Mouse (Mus musculus): ENCODE data around the gene Wdr19. TPM values are rescaled to one million over a fixed set of nuclear protein-coding genes. Genes with fewer than 3 reads are reported as not detected.

Wdr19 gene
- polyA plus RNA-seq, 1 experiment from 2014 or later: 10.8 TPM

DNA sequence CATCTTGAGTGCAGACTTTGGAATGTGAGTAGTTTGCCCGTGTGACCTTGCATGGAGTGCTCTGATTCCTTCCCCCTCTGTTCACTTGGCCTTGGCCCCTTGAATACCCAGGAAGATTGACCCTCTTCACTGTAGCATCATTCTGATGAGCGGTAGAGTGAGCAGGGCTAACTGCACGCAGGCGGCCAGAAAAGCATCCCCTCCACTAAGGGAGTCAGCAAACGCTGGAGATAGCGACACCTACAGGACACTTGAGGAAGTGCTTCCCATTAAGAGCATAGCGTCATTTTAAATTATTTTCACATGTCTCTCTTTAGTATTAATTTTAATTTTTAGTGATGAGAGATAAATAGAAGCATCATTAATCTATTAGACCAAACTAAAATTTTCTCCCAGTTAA is 13.8 kb downstream of the Wdr19 start:
- Histone ChIP-seq H3K9ac (no peak overlapping the region), H3K27me3 (no peaks in the 10 kb centered on the region), H3K36me3 (peaks cover 2% of the 10 kb centered on the region; the same call in 1 of the 2 replicates), H3K27ac (no peak overlapping the region), H3K4me3 (no peak overlapping the region), H3K4me2 (no peak overlapping the region), H3K9me3 (no peaks in the 10 kb centered on the region), H3K4me1 (no peaks in the 10 kb centered on the region)
- ATAC-seq (ENCODE audit: insufficient number of reproducible peaks, insufficient read depth, low FRiP score, low TSS enrichment, low read depth): no peak
- 18% methylated on average over 7 of the region's 7 CpGs for WGBS

DNA sequence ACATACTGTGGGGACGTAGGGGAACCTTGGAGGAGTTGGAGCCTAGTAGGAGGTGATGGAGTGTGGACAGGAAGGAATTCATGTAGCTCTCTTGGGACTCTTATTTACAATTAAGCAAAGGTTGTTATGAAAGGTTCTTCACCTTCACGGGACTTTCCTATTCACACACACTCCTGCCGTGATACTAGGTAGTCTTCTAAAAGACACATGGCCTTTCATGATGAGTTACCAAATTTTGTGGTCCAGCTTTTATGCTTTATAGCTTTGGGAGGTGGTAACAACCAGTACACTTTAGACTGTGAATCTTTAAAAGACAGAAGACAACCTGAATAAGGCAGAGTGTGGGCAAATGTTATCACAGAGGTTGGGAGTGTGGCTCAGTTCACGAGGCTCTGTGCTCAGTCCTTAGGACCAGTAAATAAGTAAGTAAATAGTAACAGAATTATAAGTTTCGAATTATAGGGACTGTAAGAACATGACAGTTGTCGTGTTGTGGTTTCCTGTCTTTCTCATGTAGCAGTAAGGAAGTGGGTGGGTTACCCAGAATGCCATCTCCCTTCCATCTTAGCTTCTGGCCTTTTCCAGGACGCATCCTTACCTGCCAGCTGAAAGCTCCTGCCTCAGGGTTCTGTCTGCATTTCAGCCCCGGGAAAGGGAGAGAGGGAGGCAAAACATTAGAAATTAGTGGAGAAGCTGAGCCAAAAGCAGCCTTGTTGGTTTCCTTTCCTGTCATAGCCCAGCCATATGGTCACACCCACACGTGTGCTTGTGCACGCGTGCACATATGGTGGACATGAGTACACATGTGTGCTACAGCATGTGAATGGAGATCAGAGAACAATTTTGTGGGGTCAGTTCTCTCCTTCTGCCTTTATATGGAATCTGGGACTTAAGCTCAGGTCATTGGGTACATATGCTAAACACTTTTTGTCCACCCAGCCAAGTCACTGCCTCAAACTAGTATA is 18.1 kb downstream of the Wdr19 start:
- WGBS: 85% methylated on average over 11 of the region's 11 CpGs
- Histone ChIP-seq H3K27me3 (no peaks in the 10 kb centered on the region), H3K9me3 (no peaks in the 10 kb centered on the region), H3K4me3 (no peak overlapping the region), H3K4me2 (no peak overlapping the region), H3K9ac (no peak overlapping the region), H3K36me3 (peaks cover 9% of the 10 kb centered on the region; the same call in 1 of the 2 replicates), H3K4me1 (no peaks in the 10 kb centered on the region), H3K27ac (no peak overlapping the region)
- no peak for ATAC-seq (ENCODE audit: insufficient number of reproducible peaks, insufficient read depth, low FRiP score, low TSS enrichment, low read depth)

DNA sequence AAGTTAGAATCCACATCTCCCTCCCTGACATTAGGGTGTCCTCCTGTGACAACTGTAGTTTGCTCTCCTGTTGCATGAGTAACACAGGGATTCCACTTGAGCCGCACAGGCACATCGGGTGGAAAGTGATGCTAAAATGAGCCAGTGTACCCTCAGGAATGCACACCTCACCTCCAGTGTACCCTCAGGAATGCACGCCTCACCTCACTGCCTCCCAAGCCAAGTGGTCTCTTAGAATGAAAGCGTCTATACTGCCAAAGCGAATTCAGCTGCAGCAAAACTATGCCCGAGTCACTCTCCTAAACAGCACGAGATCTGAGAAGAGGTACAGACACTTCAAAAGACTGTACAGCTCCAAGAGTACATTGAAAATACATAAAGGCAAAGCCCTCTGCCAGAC is 21.5 kb downstream of the Wdr19 start:
- H3K9me3 ChIP-seq: no peaks in the 10 kb centered on the region
- ATAC-seq (ENCODE audit: insufficient number of reproducible peaks, insufficient read depth, low FRiP score, low TSS enrichment, low read depth): no peak
- H3K9ac ChIP-seq: no peak overlapping the region
- H3K36me3 ChIP-seq: peaks cover 20% of the 10 kb centered on the region
- no peak overlapping the region for H3K4me3 ChIP-seq
- no peak overlapping the region for H3K4me2 ChIP-seq
- H3K4me1 ChIP-seq: no peaks in the 10 kb centered on the region
- H3K27ac ChIP-seq: no peak overlapping the region
- H3K27me3 ChIP-seq: no peaks in the 10 kb centered on the region
- 77% methylated on average over 7 of the region's 7 CpGs for WGBS

DNA sequence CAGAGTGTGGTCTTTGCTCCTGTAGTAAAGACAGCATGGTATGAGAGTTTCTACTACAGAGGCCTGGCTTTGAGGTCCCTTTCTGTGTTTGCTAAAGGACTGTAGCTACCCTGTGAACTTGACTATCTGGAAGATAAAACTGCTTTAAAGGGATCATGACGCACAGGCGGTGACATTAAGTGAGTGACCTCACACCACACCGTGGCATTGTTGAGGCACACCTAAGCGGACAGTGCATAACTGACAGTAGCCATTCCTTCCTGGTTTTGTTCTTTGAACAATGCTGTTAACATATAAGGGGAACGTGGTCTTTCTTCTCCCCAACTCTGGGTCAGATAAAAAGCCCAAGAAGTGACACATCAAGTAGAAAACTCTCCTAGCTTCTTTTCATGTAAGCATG is 24.6 kb downstream of the Wdr19 start:
- no peak overlapping the region for H3K27ac ChIP-seq
- no peak overlapping the region for H3K9ac ChIP-seq
- H3K27me3 ChIP-seq: no peaks in the 10 kb centered on the region
- H3K36me3 ChIP-seq: peaks cover 42% of the 10 kb centered on the region
- ATAC-seq (ENCODE audit: insufficient number of reproducible peaks, insufficient read depth, low FRiP score, low TSS enrichment, low read depth): no peak
- no peaks in the 10 kb centered on the region for H3K9me3 ChIP-seq
- no peak overlapping the region for H3K4me2 ChIP-seq
- H3K4me1 ChIP-seq: no peaks in the 10 kb centered on the region
- 87% methylated on average over 5 of the region's 5 CpGs for WGBS
- H3K4me3 ChIP-seq: no peak overlapping the region

DNA sequence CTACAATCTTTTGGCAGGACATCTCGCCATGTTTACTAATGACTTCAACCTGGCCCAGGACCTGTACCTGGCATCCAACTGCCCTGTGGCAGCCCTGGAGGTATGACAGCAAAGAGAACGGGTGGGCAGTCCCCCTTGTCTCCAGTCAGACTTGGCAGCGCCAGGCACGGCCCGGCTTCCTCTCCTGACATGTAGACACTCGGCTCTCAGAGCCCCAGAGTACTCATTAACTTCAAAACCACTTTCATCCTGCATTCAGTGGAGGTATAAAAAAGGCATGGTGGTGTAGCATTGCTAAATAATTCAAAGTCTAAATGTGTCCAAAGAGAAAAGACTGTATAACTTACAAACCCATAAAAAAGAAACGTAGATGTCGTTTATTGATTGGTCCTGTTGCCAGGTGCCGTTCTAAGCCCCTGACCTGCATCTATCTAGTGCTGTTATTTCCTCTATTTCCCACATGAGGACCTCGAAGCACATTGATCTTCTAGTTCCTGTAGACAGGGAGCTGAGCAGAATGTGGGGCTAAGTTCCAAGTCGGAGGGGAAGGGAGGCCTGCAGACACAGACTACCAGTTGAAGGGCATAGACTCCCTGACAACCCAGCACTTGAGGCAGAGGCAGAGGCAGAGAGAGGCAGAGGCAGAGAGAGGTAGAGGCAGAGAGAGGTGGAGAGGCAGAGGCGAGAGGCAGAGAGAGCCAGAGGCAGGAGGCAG is 31.9 kb downstream of the Wdr19 start:
- 77% methylated on average over 12 of the region's 12 CpGs for WGBS

DNA sequence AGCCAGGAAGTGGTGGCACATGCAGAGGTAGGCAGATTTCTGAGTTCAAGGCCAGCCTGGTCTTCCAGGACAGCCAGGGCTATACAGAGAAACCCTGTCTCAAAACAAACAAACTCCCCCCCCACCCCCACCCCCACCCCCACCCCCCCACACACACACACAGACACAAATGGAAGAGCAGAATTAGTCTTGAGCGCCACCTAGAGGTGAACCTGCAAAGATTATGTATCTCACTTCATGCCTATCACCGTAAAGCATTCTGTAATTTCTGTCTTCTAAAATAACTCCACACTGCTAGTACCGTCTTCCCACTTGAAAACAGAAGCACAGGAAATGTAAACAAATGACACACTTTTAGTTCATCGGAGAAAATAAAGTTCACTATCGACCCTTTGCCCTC is 43.2 kb downstream of the Wdr19 start:
- Histone ChIP-seq H3K4me3 (no peak overlapping the region), H3K36me3 (peaks cover 32% of the 10 kb centered on the region), H3K27me3 (no peaks in the 10 kb centered on the region), H3K4me2 (no peak overlapping the region), H3K4me1 (no peaks in the 10 kb centered on the region), H3K9me3 (no peaks in the 10 kb centered on the region), H3K9ac (no peak overlapping the region), H3K27ac (no peak overlapping the region)
- ATAC-seq (ENCODE audit: insufficient number of reproducible peaks, insufficient read depth, low FRiP score, low TSS enrichment, low read depth): no peak
- 48% methylated on average over 5 of the region's 5 CpGs for WGBS

More for the DNA sequence above, 31.9 kb downstream of the Wdr19 start:
- H3K9me3 ChIP-seq: no peaks in the 10 kb centered on the region
- peaks cover 48% of the 10 kb centered on the region for H3K36me3 ChIP-seq
- no peak overlapping the region for H3K27ac ChIP-seq
- no peaks in the 10 kb centered on the region for H3K4me1 ChIP-seq
- H3K4me3 ChIP-seq: no peak overlapping the region
- H3K27me3 ChIP-seq: no peaks in the 10 kb centered on the region
- no peak overlapping the region for H3K4me2 ChIP-seq
- ATAC-seq (ENCODE audit: insufficient number of reproducible peaks, insufficient read depth, low FRiP score, low TSS enrichment, low read depth): no peak
- H3K9ac ChIP-seq: no peak overlapping the region

DNA sequence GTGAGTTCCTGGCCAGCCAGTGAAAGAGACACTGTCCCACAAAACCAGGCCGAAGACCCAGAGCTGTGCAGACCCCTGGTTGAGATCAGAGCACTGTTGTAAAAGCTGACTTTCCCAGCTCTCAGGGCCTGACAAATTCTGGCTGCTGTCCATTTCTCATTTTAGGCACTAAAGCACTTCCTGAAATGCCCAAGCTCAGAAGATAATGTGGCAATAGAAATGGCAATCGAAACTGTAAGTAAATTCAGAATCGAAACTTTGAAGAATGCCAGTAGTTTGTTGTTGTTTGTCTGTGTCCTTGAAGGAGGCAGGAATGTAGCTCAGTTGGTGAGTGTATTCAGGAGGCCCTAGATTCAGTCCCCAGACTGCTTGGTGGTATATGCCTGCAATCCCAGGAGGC is 47.8 kb downstream of the Wdr19 start:
- Histone ChIP-seq H3K9me3 (no peaks in the 10 kb centered on the region), H3K27me3 (no peaks in the 10 kb centered on the region), H3K4me3 (no peak overlapping the region), H3K36me3 (peaks cover 52% of the 10 kb centered on the region), H3K27ac (no peak overlapping the region), H3K4me1 (no peaks in the 10 kb centered on the region), H3K4me2 (no peak overlapping the region), H3K9ac (no peak overlapping the region)
- no peak for ATAC-seq (ENCODE audit: insufficient number of reproducible peaks, insufficient read depth, low FRiP score, low TSS enrichment, low read depth)
- 92% methylated on average over 3 of the region's 3 CpGs for WGBS

DNA sequence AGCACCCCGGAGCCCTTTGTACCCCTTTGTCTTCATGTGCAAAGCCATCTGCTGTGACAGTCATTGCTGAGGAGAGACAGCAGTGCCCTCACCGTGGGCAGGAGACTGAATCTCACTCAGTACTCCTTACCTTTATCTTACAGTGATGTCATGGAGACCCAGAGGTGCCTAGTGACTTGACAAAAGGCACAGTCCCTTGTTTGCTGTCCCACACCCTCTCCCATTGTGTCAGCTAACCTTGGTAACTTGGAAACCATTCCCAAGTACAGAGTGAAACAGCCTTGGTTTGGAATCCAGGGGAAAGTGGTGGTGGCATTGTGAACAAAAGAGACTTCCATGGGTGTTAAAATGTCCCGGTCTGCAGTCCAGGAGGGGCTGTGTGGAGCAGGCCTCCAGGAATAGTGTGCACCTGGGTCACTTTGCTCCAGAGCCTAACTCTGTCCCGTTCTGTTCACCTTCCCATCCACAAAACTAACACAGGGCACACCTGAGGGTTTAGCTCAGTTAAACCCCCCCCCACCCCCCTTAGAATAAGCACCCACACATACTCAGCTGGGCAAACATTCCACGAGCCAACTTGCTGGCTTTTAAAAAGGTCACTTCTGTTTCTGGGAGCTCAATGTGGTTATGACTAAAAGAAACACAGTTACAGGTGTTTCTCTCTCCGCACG is 50.8 kb downstream of the Wdr19 start:
- Histone ChIP-seq H3K4me3 (no peak overlapping the region), H3K4me2 (no peak overlapping the region), H3K9ac (no peak overlapping the region), H3K27ac (no peak overlapping the region), H3K36me3 (peaks cover 57% of the 10 kb centered on the region), H3K27me3 (no peaks in the 10 kb centered on the region), H3K9me3 (no peaks in the 10 kb centered on the region), H3K4me1 (no peaks in the 10 kb centered on the region)
- WGBS: 80% methylated on average over 7 of the region's 7 CpGs
- no peak for ATAC-seq (ENCODE audit: insufficient number of reproducible peaks, insufficient read depth, low FRiP score, low TSS enrichment, low read depth)

DNA sequence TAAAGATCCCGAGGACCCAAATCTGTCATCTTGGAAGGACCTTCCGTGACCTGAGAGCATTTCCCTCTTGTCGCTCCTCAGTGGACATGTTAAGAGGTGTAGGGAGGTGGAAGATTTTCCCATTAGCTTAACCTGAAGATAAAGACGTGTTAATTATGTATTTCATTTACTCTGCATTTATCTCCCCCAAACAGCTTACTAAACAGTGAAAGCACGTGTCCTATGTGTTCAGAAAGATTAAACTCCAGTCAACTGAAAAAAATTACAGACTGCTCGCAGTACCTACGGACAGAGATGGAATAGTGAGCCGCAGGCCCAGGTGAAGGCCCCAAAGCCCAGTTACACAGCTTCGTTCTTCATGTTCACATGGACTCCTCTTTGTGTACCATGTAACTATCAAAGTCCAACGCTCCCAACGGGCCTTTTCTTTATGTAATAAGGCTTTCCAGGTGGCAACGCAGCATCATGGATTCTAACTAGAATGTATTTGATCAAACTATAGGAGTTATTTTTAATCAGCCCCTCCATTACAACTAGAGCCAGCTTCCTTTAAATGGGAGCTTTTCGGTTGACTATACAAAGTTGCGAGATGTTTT is 58.5 kb downstream of the Wdr19 start:
- no peak for ATAC-seq (ENCODE audit: insufficient number of reproducible peaks, insufficient read depth, low FRiP score, low TSS enrichment, low read depth)
- WGBS: 89% methylated on average over 14 of the region's 14 CpGs
- Histone ChIP-seq H3K27ac (no peak overlapping the region), H3K27me3 (no peaks in the 10 kb centered on the region), H3K36me3 (peaks cover 77% of the 10 kb centered on the region), H3K4me3 (no peak overlapping the region), H3K4me2 (no peak overlapping the region), H3K9me3 (no peaks in the 10 kb centered on the region), H3K9ac (no peak overlapping the region), H3K4me1 (no peaks in the 10 kb centered on the region)

DNA sequence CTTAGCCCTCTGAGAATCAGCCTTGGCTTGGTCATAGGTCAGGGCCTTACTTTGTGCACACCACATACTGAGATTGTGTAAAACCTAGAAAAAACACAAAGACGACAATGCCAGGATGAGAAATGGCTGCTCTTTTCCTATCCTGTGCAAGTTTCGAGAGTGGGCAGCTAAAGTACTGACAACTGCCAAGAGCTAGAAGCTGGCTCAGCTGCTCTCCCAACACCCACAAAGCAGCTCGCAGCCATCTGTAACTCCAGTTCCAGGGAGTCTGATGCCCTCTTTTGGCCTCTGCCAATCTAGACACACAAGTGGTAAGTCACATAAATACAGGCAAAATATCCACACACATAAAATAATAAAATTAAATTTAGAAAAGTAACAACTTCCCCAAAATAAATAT is 74.5 kb downstream of the Wdr19 start:
- 89% methylated on average over 3 of the region's 3 CpGs for WGBS
- H3K27me3 ChIP-seq: no peaks in the 10 kb centered on the region
- no peaks in the 10 kb centered on the region for H3K9me3 ChIP-seq
- H3K4me1 ChIP-seq: no peaks in the 10 kb centered on the region
- no peak overlapping the region for H3K9ac ChIP-seq
- ATAC-seq (ENCODE audit: insufficient number of reproducible peaks, insufficient read depth, low FRiP score, low TSS enrichment, low read depth): no peak
- no peak overlapping the region for H3K4me2 ChIP-seq
- no peak overlapping the region for H3K27ac ChIP-seq
- no peak overlapping the region for H3K4me3 ChIP-seq
- peaks cover 86% of the 10 kb centered on the region for H3K36me3 ChIP-seq

DNA sequence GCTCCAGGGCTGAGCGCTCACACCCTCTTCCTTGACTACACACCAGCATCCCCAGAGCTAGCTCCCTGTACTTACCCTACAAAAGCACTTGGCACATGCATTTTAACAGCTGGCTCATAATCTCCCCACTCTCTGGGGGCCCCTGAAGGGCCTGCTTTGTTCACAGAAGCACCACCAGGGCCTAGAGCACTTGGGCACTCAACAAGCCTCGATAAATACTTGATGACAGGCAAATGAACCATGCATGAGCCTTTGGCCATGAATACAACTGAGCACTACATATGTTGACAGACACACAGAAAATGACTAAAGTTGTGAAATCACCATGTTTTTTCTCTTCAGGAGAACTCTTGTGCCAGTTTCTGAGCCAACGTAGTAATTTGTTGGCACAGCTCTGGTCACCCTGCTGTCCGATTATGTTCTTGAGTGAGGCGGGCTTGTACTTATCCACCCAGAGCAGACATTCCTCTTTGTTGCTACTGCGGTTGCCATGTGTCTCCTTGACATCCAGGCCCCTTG is 79.7 kb downstream of the Wdr19 start:
- H3K9me3 ChIP-seq: no peaks in the 10 kb centered on the region
- no peak overlapping the region for H3K27ac ChIP-seq
- no peaks in the 10 kb centered on the region for H3K27me3 ChIP-seq
- 89% methylated on average over 6 of the region's 6 CpGs for WGBS
- no peak overlapping the region for H3K4me3 ChIP-seq
- H3K4me2 ChIP-seq: no peak overlapping the region
- ATAC-seq (ENCODE audit: insufficient number of reproducible peaks, insufficient read depth, low FRiP score, low TSS enrichment, low read depth): no peak
- no peaks in the 10 kb centered on the region for H3K4me1 ChIP-seq
- peaks cover 70% of the 10 kb centered on the region for H3K36me3 ChIP-seq
- no peak overlapping the region for H3K9ac ChIP-seq

All from embryonic facial prominence, embryonic 13.5 days (tissue).